Mouse (Mus musculus): ENCODE measurements around the gene Lgi1.

GRCm38 (mm10) chr19:38325854-38326253 is 61.5 kb downstream of the Lgi1 start:
- TF ChIP-seq CTCF (IDR thresholded peaks at IDR 0.05; ENCODE audit: low read depth) (no peak), EP300 (IDR thresholded peaks at IDR 0.05; ENCODE audit: low read depth) (no peak)

All from heart, postnatal 0 days (tissue).